Mouse (Mus musculus): ENCODE measurements around the gene Cradd. TPM values are rescaled to one million over a fixed set of nuclear protein-coding genes. Genes with fewer than 3 reads are reported as not detected.

Cradd gene
- polyA plus RNA-seq, 1 experiment: 0.78 TPM

DNA sequence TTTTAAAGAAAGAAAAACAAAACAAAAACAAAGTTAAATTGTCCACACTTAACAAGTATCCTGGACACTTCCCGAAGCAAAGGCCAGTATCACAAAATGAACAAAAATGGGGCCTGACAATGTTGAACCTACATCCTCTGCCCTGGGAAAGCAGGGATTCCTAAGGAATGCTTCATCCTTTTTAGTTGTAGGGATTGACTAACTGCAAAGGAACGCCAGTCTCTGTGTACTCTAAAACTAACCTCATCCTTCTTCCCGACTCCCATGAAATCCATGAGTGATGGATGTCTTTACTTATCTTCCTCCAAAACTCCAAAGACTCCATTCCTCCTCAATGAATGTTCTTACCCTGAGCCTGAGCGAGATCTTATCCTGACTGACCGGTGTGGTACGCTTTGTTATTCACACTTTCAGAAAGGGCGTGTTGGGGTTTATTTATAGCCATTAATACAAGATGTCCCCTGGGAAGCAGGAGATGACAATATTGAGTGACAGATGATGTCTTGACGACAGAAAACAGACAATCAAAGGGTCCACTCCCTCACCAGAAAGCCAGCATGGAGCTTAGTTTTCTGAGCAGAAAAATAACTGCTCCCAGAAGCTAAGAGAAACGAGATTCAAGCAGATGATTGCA lies 153.1 kb downstream of the Cradd start:
- TF ChIP-seq TAL1 (IDR thresholded peaks at IDR 0.05; ENCODE audit: low read length) (no peak), GATA1 (IDR thresholded peaks at IDR 0.05; ENCODE audit: low read length) (no peak)
- Histone ChIP-seq H3K36me3 (ENCODE audit: control insufficient read depth) (no peaks in the 10 kb centered on the region), H3K27me3 (ENCODE audit: control insufficient read depth) (no peaks in the 10 kb centered on the region), H3K4me3 (replicated peaks) (no peak overlapping the region), H3K4me1 (ENCODE audit: control insufficient read depth) (no peaks in the 10 kb centered on the region), H3K9me3 (ENCODE audit: control insufficient read depth, low read length) (no peaks in the 10 kb centered on the region)

DNA sequence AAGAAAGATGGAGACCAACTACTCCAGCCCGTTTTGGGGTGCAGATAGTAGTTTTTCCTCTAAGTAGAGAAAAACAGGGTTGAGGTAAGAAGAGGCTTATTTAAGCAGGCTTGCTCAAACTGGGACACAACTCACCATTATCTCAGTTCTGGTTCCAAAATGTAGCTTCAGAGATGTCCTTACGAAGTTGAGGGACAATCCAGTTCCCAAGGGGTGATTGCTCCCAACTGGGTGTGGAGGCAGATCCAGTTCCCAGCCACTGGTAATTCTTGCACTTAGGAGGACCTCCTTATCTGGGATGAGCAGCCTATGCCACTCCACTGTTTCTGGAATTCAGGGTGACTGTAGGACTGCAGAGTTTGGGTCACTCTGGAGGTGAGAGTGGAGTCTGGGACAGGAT lies 159.0 kb downstream of the Cradd start:
- H3K4me3 ChIP-seq (replicated peaks): no peak overlapping the region
- H3K36me3 ChIP-seq (ENCODE audit: control insufficient read depth): no peaks in the 10 kb centered on the region
- no peaks in the 10 kb centered on the region for H3K9me3 ChIP-seq (ENCODE audit: control insufficient read depth, low read length)
- no peak for TF ChIP-seq GATA1 (IDR thresholded peaks at IDR 0.05; ENCODE audit: low read length)
- no peak for TF ChIP-seq TAL1 (IDR thresholded peaks at IDR 0.05; ENCODE audit: low read length)
- H3K27me3 ChIP-seq (ENCODE audit: control insufficient read depth): no peaks in the 10 kb centered on the region
- H3K4me1 ChIP-seq (ENCODE audit: control insufficient read depth): no peaks in the 10 kb centered on the region

DNA sequence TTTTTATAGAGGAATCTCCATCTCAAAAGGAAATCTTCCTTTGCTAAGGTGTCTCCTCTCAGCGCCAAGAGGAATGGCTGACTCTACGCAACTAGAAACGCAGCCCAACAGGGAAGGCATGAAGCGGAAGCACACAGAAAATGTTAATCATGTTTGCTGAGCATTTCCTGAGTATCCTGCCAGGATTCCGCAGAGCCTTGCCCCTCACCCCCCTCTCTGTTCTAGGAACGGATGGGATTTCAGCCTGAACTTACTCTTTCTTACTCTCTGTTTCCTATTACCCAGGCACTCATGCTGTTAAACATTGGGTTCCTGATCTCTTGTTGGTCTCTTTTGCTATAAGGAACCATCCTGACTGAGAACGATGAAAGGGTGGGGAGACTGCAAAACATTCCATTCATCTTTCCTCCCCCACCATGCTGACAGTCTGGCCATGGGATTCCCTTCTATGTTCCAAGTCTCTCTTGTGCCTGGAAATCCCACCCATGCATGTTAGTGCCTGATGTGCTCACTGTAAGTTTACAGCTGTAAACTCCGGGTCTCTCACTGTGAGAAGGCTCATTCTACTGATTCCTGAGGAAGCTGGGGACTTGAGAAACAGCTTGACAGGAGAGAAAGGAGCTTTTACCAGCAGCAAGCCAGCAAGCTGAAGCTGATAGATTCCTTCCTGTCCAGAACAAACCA lies 161.1 kb downstream of the Cradd start:
- H3K4me3 ChIP-seq (replicated peaks): no peak overlapping the region
- H3K36me3 ChIP-seq (ENCODE audit: control insufficient read depth): no peaks in the 10 kb centered on the region
- no peak for TF ChIP-seq TAL1 (IDR thresholded peaks at IDR 0.05; ENCODE audit: low read length)
- no peak for TF ChIP-seq GATA1 (IDR thresholded peaks at IDR 0.05; ENCODE audit: low read length)
- H3K9me3 ChIP-seq (ENCODE audit: control insufficient read depth, low read length): no peaks in the 10 kb centered on the region
- no peaks in the 10 kb centered on the region for H3K4me1 ChIP-seq (ENCODE audit: control insufficient read depth)
- no peaks in the 10 kb centered on the region for H3K27me3 ChIP-seq (ENCODE audit: control insufficient read depth)

DNA sequence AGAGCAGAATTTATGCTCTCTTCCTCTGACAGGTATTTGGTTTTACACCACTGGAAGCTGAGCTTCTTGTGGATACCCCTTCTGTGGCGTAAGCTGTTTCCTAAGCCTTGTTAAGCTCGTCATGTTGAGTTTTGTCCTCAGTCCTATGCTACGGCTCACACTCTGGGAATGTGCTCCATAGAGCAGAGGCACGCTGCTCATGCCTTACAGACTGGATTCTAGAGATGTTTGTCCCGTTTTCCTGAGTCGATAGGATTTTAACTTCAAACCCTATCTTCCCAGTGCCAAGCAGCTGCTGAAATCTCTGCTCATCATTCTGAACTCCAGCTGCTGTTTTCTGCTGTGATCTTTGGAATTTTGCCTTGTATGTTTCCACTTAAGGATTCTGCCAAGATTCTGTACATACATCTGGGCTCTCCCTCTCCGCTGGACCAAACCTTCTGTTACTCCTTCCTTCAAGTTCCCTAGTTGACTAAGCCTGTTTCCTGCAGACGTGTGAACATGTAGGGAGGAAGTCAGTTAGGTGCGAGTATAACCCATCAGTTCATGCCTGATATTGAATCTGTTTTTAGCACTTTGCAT lies 164.2 kb downstream of the Cradd start:
- TF ChIP-seq GATA1 (IDR thresholded peaks at IDR 0.05; ENCODE audit: low read length) (no peak), TAL1 (IDR thresholded peaks at IDR 0.05; ENCODE audit: low read length) (no peak)
- Histone ChIP-seq H3K9me3 (ENCODE audit: control insufficient read depth, low read length) (no peaks in the 10 kb centered on the region), H3K36me3 (ENCODE audit: control insufficient read depth) (no peaks in the 10 kb centered on the region), H3K27me3 (ENCODE audit: control insufficient read depth) (no peaks in the 10 kb centered on the region), H3K4me1 (ENCODE audit: control insufficient read depth) (no peaks in the 10 kb centered on the region), H3K4me3 (replicated peaks) (no peak overlapping the region)

DNA sequence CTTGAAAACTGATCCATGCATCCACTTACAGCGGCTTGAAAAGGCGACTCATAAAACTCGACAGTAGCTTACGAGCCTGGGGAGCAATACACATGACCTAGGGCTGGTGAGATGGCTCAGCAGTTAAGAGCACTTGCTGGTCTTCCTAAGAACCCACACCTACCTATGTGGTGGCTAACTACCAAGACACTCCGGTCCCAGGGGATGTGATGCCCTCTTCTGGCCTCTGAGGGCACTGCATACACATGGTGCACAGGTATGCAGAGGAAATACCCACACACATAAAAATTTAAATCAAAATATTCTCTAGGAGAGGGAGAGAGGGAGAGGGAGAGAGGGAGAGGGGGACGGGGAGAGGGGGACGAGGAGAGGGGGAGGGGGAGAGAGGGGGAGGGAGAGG lies 167.5 kb downstream of the Cradd start:
- Histone ChIP-seq H3K9me3 (ENCODE audit: control insufficient read depth, low read length) (no peaks in the 10 kb centered on the region), H3K36me3 (ENCODE audit: control insufficient read depth) (no peaks in the 10 kb centered on the region), H3K4me1 (ENCODE audit: control insufficient read depth) (no peaks in the 10 kb centered on the region), H3K27me3 (ENCODE audit: control insufficient read depth) (no peaks in the 10 kb centered on the region), H3K4me3 (replicated peaks) (no peak overlapping the region)
- no peak for TF ChIP-seq GATA1 (IDR thresholded peaks at IDR 0.05; ENCODE audit: low read length)
- TF ChIP-seq TAL1 (IDR thresholded peaks at IDR 0.05; ENCODE audit: low read length): no peak

DNA sequence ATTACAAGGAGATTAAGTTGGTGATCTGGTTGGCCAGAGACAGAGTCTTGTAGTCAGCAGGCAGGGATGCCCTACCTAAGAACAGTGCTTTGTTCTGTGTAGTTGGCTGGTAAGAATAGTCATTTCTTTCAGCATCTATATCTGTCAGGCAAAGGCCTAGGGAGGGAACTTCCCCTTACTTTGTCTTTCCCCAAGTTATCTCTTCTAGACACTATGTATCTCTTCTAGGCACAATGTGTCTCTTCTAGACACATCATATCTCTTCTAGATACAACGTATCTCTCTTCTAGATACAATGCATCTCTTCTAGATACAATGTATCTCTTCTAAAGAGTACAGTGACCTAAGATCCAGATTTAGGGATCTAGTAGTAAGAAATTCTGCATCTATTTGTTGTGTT lies 169.3 kb downstream of the Cradd start:
- no peaks in the 10 kb centered on the region for H3K36me3 ChIP-seq (ENCODE audit: control insufficient read depth)
- TF ChIP-seq TAL1 (IDR thresholded peaks at IDR 0.05; ENCODE audit: low read length): no peak
- no peak for TF ChIP-seq GATA1 (IDR thresholded peaks at IDR 0.05; ENCODE audit: low read length)
- H3K27me3 ChIP-seq (ENCODE audit: control insufficient read depth): no peaks in the 10 kb centered on the region
- no peaks in the 10 kb centered on the region for H3K4me1 ChIP-seq (ENCODE audit: control insufficient read depth)
- H3K4me3 ChIP-seq (replicated peaks): no peak overlapping the region
- no peaks in the 10 kb centered on the region for H3K9me3 ChIP-seq (ENCODE audit: control insufficient read depth, low read length)

DNA sequence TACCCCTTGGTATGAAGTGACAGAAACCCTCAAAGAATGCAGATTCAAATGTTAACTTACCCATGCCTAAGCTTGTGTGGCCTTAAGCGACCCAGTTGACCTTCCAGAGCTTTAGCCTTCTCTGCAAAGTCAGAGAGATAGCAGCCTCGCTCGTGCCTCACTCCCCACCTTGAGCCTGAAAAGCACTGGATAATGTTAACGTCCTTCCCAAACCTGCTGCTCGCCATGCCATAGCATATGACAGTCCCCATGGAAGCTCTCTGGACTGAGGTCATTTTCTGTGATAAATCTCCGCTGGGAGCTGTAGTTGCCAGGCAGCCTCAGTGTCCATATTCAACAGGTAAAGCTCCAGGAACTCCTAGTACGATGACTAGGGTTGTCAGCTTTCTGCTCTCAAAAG lies 170.7 kb downstream of the Cradd start:
- Histone ChIP-seq H3K4me3 (replicated peaks) (no peak overlapping the region), H3K36me3 (ENCODE audit: control insufficient read depth) (no peaks in the 10 kb centered on the region), H3K9me3 (ENCODE audit: control insufficient read depth, low read length) (no peaks in the 10 kb centered on the region), H3K27me3 (ENCODE audit: control insufficient read depth) (no peaks in the 10 kb centered on the region), H3K4me1 (ENCODE audit: control insufficient read depth) (no peaks in the 10 kb centered on the region)
- TF ChIP-seq GATA1 (IDR thresholded peaks at IDR 0.05; ENCODE audit: low read length) (no peak), TAL1 (IDR thresholded peaks at IDR 0.05; ENCODE audit: low read length) (no peak)

DNA sequence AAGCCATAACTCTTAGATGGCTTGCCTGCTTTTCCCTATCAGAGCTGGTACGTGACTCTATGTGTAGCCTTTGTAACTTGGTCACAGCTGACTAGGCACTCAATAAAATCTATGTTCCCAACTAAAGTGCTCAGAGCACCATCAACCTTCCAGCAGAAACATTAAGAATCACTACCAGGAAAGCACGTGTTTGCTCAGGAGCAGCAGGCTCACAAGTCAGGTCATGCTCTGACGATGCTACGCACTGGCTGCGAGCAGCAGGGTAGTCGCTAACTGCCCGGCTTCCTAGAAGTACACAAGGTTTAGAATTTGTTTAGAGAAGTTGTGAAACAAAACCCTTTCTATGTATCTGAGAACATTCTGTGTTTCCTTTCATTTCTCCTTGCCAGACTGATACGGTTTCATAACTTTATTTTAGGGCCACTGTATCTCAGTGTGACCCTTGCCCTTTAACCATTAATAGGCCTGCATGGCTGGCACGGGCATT lies 171.4 kb downstream of the Cradd start:
- Histone ChIP-seq H3K4me1 (ENCODE audit: control insufficient read depth) (no peaks in the 10 kb centered on the region), H3K9me3 (ENCODE audit: control insufficient read depth, low read length) (no peaks in the 10 kb centered on the region), H3K36me3 (ENCODE audit: control insufficient read depth) (no peaks in the 10 kb centered on the region), H3K27me3 (ENCODE audit: control insufficient read depth) (no peaks in the 10 kb centered on the region), H3K4me3 (replicated peaks) (no peak overlapping the region)
- TF ChIP-seq GATA1 (IDR thresholded peaks at IDR 0.05; ENCODE audit: low read length) (no peak), TAL1 (IDR thresholded peaks at IDR 0.05; ENCODE audit: low read length) (no peak)

DNA sequence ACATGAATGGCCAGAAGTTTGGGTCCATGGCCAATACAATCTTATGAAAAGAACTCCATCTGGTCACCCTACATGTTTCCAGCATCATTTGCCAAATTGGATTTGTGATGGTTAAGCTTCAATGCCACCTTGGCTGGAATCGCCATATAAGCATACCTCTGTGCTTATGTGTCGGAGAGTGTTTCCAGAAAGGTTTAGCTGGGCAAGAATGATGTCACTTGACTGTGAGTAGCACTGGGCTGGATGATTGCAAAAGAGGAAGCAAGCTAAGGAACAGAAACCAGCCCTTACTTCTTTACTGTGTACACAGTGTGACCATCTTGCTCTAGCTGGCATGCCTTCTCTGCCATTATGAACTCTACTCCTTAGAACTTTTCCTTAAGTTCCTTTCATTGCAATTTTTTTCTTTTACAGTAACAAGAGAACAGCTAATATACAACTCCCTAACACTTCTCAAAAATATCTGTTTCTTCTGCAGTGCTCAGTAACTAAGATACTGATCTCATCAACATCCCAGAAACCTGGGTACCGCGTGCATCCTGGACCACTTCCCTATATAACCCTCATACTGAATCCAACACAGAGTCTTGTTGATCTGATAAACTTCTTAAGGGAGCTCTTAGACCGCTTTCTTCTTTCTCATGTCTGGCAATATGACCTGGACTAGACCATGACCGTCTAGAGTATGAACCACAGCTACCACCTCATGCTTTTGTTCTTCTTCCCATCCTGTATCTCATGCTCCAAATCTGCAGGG lies 172.7 kb downstream of the Cradd start:
- H3K36me3 ChIP-seq (ENCODE audit: control insufficient read depth): no peaks in the 10 kb centered on the region

More for the DNA sequence above, 172.7 kb downstream of the Cradd start:
- Histone ChIP-seq H3K4me3 (replicated peaks) (no peak overlapping the region), H3K4me1 (ENCODE audit: control insufficient read depth) (no peaks in the 10 kb centered on the region), H3K9me3 (ENCODE audit: control insufficient read depth, low read length) (no peaks in the 10 kb centered on the region), H3K27me3 (ENCODE audit: control insufficient read depth) (no peaks in the 10 kb centered on the region)
- TF ChIP-seq TAL1 (IDR thresholded peaks at IDR 0.05; ENCODE audit: low read length) (no peak), GATA1 (IDR thresholded peaks at IDR 0.05; ENCODE audit: low read length) (no peak)
